Mouse (Mus musculus) T-cell, adult 2 months (primary cell): ENCODE results near the gene Ddx27.

Source experiments
- DNase-seq: peaks from one replicate; pipeline ENCODE4 v3.0.0; 2022; ENCODE audit warnings: low spot score

Ddx27 gene

DNA sequence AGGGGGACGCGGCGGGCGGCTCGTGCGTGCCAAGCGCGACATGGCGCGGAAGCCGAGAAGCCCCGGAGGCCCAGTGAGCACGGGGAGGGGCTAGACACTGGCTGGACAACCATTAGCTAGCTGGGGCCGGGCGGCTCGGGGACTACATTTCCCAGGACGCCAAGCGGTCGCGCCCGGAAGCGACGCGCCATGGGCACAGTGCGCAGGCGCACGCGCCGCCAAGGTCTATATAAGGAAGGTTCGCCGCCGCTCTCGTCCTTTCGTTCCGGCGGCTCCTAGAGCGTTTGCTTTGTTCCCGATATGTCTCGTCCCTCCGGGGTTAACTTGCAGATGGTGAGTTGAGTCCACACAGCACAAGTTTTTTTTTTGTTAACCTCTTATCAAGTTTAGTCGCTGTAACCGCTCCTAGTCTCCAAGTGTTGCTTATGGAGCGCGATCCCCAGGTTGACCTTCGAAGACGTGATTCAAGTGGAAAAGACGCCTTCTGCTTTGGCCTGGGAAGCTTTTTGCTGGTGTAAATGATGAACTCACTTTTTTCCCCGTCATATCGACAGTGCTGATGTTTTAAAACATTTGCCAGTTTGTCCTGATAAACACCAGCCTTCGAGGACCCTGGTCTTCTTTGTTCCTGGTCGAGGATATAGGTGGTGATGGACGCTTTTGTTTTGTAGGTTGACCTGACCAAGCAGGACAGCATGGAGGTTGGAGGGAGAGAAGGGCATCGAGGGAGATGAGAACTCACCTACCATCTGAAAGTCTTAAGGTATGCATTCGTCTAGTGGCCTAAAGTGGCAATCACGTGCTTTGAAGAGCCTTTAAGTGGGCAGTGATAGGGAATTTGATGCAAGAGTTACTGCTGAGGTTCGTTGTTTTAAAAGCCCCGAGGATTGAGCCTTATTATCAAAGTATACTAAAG is 48.2 kb downstream of the Ddx27 start, which contains the start of gene Znfx1:
Gene Znfx1, minus strand, starts transcription at position 51 of the 916 bp plus-strand sequence.
- peak; percentile 96 for DNase-seq

GRCm38 (mm10) chr2:167063906-167064496 is 49.0 kb downstream of the Ddx27 start:
- DNase-seq = no peak

GRCm38 (mm10) chr2:167064601-167065295 is 49.8 kb downstream of the Ddx27 start:
- DNase-seq = no peak

DNA sequence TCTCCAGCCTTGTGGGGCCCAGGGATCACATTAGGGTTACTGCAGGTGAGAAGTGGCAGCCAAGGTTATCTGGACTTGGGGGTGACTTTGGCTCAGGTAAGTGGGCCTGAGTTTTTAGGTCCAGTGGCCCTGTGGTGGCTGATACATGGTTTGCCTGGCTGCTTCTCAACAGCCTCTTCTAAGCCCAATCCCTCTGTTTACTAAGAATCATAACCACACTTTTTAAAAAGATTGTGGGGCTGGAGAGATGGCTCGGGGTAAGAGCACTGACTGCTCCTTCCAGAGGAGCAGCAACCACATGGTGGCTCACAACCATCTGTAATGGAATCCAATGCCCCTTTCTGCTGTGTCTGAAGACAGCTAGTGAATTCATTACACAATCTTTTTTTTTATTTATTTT is 51.0 kb downstream of the Ddx27 start:
- no peak for DNase-seq

GRCm38 (mm10) chr2:167066528-167067516 is 51.8 kb downstream of the Ddx27 start:
- no peak for DNase-seq

DNA sequence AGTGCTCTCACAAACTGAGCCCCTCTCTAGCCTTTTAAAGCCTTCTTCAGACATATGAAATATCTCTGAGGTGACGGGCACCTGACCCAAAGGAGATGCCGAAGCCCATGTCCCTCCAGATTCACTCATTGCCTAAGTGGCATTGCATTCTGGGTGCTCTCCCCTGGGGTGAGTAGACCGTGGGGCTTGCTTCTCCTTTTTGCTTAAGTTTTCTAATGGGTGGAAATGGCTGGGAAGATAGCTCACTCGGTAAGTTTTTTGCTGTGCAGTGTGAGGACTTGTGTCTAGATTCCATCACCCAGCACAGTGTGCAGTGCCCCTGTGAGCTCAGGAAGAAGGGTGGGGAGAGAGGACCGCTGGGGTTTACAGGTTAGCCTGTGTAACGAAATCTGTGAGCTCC is 52.6 kb downstream of the Ddx27 start:
- no peak for DNase-seq

- no peak for DNase-seq
These were observed 55.3 kb downstream of the Ddx27 start for GRCm38 (mm10) chr2:167070341-167070740.

DNA sequence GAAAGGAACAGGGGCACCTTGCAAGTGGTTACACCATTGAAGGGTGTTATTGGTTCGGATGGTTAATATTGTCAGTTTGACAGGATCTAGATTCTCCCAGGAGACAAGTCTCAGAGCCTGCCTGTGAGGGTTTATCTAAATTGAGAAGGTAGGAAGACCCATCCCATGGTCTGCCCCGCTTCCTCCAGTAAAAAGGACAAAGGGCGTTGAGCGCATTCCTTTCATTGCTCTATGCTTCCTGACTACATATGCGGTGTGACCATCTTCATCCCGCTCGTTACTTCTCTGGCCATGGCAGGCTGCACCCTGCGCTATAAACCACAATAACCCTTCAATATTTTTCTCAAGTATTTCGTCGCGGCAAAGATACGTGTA is 56.3 kb downstream of the Ddx27 start:
- no peak for DNase-seq

DNA sequence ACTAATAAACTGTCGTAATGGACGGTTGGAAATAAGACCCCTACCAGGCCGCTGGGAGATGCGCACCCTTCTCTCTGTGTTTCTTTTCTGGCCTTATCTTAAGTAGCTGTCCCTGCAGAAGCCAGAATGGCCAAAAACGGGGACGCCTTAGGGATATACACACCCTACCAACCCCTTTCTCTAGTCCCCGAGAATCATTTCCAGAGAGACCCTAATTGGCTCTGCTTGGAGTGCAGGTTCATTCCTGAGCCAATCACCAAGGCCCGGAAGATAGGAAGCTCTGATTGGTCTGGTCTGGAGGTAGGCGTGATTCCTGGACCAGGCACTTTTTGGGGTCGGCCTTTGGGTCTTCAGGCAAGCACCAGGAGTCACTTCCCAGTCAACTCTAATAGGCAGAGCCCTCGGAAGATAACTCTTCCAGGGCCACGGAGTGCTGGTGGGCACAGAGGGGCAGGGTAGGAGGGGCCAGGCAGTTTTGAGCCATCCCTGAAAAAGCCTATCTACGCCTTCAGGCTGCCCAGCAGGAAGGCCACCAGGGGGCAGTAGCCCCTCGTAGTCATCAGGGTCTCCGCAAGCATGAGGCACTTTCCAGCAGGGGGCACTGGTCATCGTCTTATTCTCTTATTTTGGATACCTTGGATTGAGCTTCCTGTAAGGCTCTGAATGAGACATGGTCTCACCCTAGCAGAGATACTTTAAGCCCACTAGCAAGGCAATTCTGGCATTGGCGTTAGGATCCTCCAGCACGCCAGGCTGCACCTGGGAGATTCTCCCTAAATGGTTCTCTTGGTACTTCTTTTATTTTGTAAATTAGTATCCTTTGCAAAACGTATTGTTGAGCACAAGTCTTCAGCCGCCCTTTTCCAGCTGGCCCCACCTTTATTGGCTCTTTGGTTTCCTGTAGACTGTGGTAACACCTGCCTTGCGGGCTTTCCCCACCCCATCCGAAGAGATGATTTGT is 56.9 kb downstream of the Ddx27 start:
- DNase-seq = peak; percentile 90

DNA sequence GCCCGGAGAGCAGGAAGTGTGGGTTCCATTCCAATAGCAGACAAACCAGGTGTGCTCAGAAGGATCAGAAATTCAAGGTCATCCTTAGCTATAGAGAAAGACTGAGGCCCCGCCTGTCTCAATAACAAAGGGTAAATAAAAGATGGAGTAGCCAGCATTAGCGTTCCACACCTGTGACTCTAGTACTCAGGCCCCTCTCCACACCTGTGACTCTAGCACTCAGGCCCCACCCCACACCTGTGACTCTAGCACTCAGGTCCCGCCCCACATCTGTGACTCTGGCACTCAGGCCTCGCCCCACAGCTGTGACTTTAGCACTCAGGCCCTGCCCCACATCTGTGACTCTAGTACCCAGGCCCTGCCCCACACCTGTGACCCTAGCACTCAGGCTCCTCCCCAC is 59.6 kb downstream of the Ddx27 start:
- DNase-seq = no peak

GRCm38 (mm10) chr2:167076352-167076751 is 61.4 kb downstream of the Ddx27 start:
- no peak for DNase-seq

- no peak for DNase-seq
These were observed 61.8 kb downstream of the Ddx27 start for GRCm38 (mm10) chr2:167076759-167077158.

- no peak for DNase-seq
These were observed 62.4 kb downstream of the Ddx27 start for GRCm38 (mm10) chr2:167077199-167077962.

- no peak for DNase-seq
These were observed 63.5 kb downstream of the Ddx27 start for GRCm38 (mm10) chr2:167078486-167078885.

DNA sequence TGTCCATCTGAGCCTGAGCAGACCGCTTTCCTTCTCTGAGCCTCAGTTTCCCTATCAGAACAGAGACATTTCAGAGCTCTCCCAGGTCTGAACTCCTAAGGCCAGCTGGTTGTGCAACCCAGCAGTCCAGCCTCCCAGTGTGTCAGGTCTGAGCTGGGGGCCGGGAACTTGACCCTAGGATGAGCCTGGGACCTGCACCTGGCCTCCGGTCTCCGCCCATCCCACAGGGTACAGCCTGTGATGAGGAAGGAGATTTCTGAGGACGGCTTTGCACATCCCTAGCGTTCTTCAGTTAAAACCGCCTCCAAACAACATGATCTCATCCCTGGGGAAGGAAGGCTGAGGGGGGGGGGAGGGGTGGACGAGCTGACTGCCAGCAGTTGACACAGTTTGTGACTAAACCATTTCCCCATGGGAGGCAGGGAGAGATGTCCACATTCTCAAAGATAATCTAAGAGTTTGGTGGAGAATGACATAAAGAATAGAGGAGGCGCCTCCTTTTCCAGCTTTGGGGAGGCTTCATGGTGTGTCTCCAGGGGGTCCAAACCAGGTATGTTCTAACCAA is 64.0 kb downstream of the Ddx27 start:
- DNase-seq = no peak

DNA sequence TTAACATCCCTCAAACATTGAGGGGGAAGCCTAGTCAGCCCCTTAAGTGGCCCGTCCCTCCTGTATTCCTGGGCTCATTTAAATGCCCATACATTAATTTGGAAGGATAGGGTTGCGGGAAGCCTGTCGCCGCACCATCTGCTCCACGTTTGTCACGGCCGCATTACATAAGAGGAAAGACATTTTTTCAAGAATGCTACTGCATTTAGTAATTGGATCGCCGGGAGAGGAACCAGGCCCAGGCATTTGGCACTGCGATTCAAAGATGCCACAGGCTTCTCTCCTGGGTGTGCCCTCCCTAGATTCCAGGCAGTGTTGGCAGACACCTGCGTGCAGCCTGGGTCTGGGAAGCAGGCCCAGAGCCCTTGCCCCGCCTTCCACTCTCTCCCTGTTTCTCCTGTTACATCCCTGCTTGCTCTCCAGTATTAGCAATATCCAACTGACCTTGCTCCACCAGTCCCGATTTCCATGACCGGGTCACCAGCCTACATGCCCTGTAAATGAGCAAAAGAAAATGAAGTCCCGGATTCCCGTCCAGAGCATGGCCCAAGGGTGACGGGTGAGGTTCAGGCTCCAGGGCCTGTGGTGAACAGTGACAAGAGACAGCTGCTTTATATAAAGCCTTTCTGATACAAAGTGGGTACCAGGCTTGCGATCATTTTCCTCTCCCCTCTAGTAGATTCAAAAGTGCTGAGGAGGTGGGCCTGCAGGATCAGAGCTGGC is 64.7 kb downstream of the Ddx27 start:
- DNase-seq = no peak

- DNase-seq = no peak
These were observed 65.4 kb downstream of the Ddx27 start for GRCm38 (mm10) chr2:167080387-167080786.

DNA sequence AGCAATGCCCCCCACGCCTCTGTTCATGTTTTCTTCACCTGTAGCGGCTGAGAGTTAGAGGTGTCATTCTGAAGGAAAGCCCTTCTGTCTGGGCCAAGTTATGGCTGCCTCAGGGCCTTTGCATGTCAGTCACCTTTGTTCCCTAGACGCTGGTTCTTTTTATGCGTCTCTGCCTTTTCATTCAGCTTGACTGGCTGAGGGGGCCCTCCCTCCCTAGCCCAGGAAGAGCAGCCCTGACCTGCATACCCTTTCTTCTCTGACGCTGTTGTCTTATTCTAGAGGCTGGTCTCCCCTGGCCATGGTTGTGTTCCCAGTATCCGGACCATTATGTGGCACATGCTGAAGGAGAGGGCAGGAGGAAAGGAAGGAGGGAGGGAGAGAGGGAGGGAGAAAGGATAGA is 66.1 kb downstream of the Ddx27 start:
- no peak for DNase-seq

DNA sequence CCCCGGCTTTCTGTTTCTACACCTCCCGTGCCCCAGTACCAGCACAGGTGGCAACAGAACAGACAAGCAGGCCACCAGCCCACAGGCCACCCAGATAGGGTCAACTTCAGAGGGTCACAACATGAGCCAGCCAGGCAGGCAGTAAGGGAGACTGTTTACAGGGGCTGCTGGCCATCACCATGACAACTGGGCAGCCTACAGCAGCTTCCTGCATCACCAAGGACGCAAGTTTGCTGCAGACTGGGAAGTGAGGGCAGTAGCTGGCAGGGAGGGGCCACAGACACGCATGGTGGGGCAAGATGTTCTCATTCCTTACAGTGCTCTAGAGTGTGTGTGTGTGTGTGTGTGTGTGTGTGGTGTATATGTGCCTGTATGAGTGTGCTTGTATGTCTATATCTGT is 66.6 kb downstream of the Ddx27 start:
- peak; percentile 50 for DNase-seq
